Mouse (Mus musculus): ENCODE measurements around the gene Atad3a. TPM values are rescaled to one million over a fixed set of nuclear protein-coding genes. Genes with fewer than 3 reads are reported as not detected.

The Atad3a gene
- polyA plus RNA-seq, 1 experiment, result 23.4 TPM

DNA sequence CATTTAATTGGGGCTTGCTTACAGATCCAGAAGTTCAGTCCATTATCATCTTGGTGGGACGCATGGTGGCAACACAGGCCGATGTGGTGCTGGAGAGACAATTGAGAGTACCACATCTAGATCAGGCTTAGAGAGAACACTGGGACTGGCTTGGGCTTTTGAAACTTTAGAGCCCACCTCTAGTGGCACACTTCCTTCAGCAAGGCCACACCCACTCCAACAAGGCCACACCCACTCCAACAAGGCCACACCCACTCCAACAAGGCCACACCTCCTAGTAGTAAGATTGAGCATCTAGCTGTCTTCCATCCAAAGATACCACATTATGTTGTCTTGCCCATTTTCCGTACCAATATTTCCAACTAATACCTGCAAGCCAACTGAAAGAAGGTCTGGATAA is 68.5 kb downstream of the Atad3a start:
- Histone ChIP-seq H3K4me1 (ENCODE audit: control insufficient read depth, insufficient read depth, low read length) (peaks cover 4% of the 10 kb centered on the region), H3K36me3 (ENCODE audit: control insufficient read depth, insufficient read depth, low read length) (no peaks in the 10 kb centered on the region), H3K27ac (ENCODE audit: control insufficient read depth, insufficient read depth, low read depth, low read length) (no peak overlapping the region), H3K27me3 (ENCODE audit: control insufficient read depth, insufficient read depth, low read length) (no peaks in the 10 kb centered on the region), H3K4me3 (ENCODE audit: control insufficient read depth, low read depth, low read length) (no peak overlapping the region)
- TF ChIP-seq CTCF (IDR thresholded peaks at IDR 0.05; ENCODE audit: control insufficient read depth, insufficient read depth, insufficient replicate concordance, low read depth, low read length) (no peak), POLR2A (IDR thresholded peaks at IDR 0.05; ENCODE audit: control insufficient read depth, low read depth, low read length) (no peak)

Other genes starting within 250 kb of the Atad3a start
- gene Nadk, start 198.7 kb downstream of the Atad3a start, polyA plus RNA-seq (2012; rRNA removed), result 43.1 and 48.9 TPM in 2 replicates
- gene Slc35e2, start 159.7 kb downstream of the Atad3a start, polyA plus RNA-seq (2012; rRNA removed), result 3.2 and 3.5 TPM in 2 replicates
- gene Cdk11b, start 136.2 kb downstream of the Atad3a start, polyA plus RNA-seq (2012; rRNA removed), result 23.6 and 29.9 TPM in 2 replicates
- gene Gm10563, start 115.7 kb downstream of the Atad3a start, polyA plus RNA-seq (2012; rRNA removed), result not detected in 2 replicates
- 3.7 and 5.9 TPM in 2 replicates for gene Mmp23, start 107.7 kb downstream of the Atad3a start, polyA plus RNA-seq (2012; rRNA removed)
- gene Mib2, start 91.9 kb downstream of the Atad3a start, polyA plus RNA-seq (2012; rRNA removed), result 39.3 and 40.6 TPM in 2 replicates
- 2.7 and 3.3 TPM in 2 replicates for gene Fndc10, start 66.8 kb downstream of the Atad3a start, polyA plus RNA-seq (2012; rRNA removed)
- gene Ssu72, start 56.3 kb downstream of the Atad3a start, polyA plus RNA-seq (2012; rRNA removed), result 34.6 and 37.4 TPM in 2 replicates
- 1.5 and 1.8 TPM in 2 replicates for gene Tmem240, start 26.3 kb downstream of the Atad3a start, polyA plus RNA-seq (2012; rRNA removed)
- 5.5 and 5.6 TPM in 2 replicates for gene Vwa1, start 13.6 kb upstream of the Atad3a start, polyA plus RNA-seq (2012; rRNA removed)
- gene Tmem88b, start 24.8 kb upstream of the Atad3a start, polyA plus RNA-seq (2012; rRNA removed), result 1.0 TPM in 2 replicates
- 0.08 and 0.27 TPM in 2 replicates for gene Ankrd65, start 29.3 kb upstream of the Atad3a start, polyA plus RNA-seq (2012; rRNA removed)
- gene Mrpl20, start 41.8 kb upstream of the Atad3a start, polyA plus RNA-seq (2012; rRNA removed), result 134 and 144 TPM in 2 replicates
- 35.4 and 38.4 TPM in 2 replicates for gene Ccnl2, start 51.4 kb upstream of the Atad3a start, polyA plus RNA-seq (2012; rRNA removed)
- gene Aurkaip1, start 70.2 kb upstream of the Atad3a start, polyA plus RNA-seq (2012; rRNA removed), result 108 and 116 TPM in 2 replicates
- gene Mxra8, start 78.6 kb upstream of the Atad3a start, polyA plus RNA-seq (2012; rRNA removed), result 114 and 149 TPM in 2 replicates
- gene Dvl1, start 86.3 kb upstream of the Atad3a start, polyA plus RNA-seq (2012; rRNA removed), result 132 and 135 TPM in 2 replicates
- gene Tas1r3, start 102.3 kb upstream of the Atad3a start, polyA plus RNA-seq (2012; rRNA removed), result 1.9 and 2.3 TPM in 2 replicates
- gene Cptp, start 108.3 kb upstream of the Atad3a start, polyA plus RNA-seq (2012; rRNA removed), result 223 and 230 TPM in 2 replicates
- 19.9 and 21.7 TPM in 2 replicates for gene Ints11, start 108.5 kb upstream of the Atad3a start, polyA plus RNA-seq (2012; rRNA removed)
- 20.3 and 23.5 TPM in 2 replicates for gene Pusl1, start 130.7 kb upstream of the Atad3a start, polyA plus RNA-seq (2012; rRNA removed)
- gene Acap3, start 130.7 kb upstream of the Atad3a start, polyA plus RNA-seq (2012; rRNA removed), result 9.0 and 11.3 TPM in 2 replicates
- 80.7 and 95.4 TPM in 2 replicates for gene Ube2j2, start 182.7 kb upstream of the Atad3a start, polyA plus RNA-seq (2012; rRNA removed)
- 30.7 and 31.6 TPM in 2 replicates for gene C1qtnf12, start 201.2 kb upstream of the Atad3a start, polyA plus RNA-seq (2012; rRNA removed)
- gene B3galt6, start 231.6 kb upstream of the Atad3a start, polyA plus RNA-seq (2012; rRNA removed), result 2.4 and 2.5 TPM in 2 replicates
- 47.6 and 50.5 TPM in 2 replicates for gene Sdf4, start 231.8 kb upstream of the Atad3a start, polyA plus RNA-seq (2012; rRNA removed)

All from testis, adult 2 months (tissue).